Mouse (Mus musculus) T-helper 17 cell (primary cell): ENCODE data around the gene Apof.

Experiments used
- in situ Hi-C, 2 experiments: fragments of 300-600 bp; cut with MboI, MseI; formaldehyde crosslinking; loops; 1 replicate in 1 of 2; 2 replicates in 1 of 2; pipeline ENCODE4 v1.15.1; 2025; ENCODE audit warnings: high pct_unique_total_duplicates in 2 of 2

Gene Apof

DNA sequence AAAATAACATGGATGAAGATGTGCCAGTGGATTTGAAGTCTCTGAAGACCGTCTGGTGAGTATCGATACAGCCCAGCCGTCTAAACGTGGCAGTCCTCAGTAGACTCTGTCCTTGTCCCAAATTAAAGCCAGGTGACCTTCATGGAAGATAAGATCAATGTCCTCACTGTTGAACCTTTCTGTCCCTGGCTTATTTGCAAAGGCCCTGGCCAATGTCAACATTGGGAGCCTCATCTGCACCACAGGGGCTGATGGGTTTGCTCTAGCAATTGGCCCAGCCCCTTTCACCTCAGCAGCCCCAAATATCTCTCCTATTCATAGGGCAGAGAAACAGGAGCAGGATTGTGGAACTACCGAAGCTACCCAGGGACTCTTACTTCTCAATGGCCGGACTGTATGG is at the start of gene Apof:
TSS of gene Apof (plus strand) at position 301 of the 400 bp plus-strand sequence.
- in situ Hi-C loops: no loop called here

DNA sequence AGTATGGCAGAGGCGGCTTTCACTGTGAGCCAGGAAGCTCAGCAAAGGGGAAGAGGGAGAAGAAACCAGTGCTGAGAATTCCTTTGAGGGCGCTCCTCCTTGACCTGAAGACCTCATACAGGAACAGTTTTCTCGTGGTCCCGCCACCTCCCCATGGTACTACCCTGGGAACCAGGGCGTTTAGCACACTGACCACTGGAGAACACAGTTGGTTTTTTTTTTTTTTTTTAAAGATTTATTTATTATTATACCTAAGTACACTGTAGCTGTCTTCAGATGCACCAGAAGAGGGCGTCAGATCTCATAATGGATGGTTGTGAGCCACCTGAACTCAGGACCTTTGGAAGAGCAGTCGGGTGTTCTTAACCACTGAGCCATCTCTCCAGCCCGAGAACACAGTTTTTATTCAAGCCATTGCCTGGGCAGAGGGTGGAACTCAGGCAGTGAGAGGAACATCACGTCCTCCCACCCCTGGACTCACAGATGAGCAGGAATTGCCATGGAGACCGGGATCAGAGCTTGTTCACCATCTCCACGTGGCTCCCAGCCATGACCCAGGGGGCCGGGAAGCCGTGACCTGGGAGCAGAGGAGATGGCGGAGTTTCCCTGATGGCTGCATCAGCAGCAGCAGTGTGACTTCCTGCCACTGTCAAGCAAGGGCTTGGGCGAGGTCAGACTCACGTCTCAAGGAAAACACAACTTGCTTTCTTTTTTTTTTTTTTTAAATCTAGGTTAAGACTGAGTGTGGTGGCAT is 46.8 kb upstream of the Apof start:
- in situ Hi-C loops: no loop called here

DNA sequence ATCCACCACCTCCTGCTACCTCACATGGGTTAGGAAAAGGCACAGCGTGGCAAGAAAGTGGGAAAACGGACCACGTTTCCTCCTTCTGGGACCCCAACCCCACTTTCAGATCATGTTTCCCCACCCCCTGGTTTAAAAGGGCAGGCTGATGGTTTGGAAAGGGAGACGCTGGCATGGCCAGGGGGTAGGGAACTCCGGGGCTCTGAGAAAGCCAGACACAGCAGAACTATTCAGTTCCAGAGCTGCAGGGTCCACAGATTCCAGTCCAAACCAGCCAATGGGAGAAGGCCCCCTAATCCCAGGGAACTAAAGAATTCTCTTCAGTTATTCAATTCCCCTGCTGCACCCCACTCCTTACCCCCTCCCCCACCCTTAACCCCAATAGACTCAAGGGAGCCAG is 43.4 kb upstream of the Apof start:
- in situ Hi-C loops: no loop called here

DNA sequence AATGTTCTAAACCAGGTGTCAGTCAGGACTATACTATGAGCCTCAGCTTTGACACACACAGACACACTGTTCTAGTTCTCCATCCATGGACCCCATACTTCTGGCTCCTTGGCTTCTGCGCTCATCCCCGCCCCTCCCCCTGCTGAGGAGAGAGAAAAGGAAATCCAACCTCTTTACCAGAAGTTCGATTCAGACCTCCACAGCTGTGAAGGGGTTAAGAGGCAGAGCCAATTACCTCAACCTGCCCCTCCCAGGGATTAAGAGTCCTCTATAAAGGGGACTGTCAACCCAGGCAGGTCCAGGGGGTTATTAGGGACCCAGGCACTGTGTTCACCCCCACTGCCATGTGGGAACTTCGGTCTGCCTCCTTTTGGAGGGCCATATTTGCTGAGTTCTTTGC is 42.9 kb upstream of the Apof start, which contains the start of gene Mip:
TSS of gene Mip (plus strand) at position 301 of the 400 bp plus-strand sequence.
- in situ Hi-C loops: no loop called here

DNA sequence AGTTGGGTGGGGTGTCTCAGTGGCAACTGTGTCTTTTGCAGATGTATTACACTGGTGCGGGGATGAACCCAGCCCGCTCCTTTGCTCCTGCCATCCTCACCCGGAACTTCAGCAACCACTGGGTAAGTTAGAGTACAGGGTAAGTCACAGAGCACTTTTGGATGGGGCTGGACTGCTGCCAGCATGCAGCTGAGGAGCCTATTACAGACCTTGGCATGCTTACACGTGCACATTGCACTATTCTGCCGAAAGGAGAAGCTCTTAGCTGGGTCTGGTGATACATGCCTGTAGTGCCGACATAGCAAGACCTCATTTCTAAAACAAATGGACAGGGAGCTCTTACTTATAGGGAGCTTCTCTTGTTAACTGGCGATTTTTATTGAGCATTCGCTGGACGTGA is 40.9 kb upstream of the Apof start:
- in situ Hi-C loops: no loop called here

DNA sequence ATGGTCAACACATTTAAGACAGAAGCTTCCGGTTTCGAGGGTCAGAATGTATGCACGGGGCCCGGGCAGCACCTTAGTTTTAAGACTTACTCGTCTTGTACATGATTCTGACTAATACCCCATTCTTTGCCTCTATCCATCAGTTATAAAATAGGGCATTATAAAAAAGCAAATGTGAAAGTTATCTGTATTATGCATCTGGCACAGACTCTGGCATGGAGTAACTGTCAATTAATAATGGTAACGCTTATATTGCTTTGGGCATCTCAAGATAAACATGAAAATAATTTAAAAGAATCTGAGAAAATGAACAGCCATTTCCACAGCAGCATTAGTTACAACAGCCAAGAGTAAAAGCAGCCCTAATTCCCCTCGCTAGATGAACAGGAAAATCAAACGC is 40.5 kb upstream of the Apof start:
- in situ Hi-C loops: no loop called here

DNA sequence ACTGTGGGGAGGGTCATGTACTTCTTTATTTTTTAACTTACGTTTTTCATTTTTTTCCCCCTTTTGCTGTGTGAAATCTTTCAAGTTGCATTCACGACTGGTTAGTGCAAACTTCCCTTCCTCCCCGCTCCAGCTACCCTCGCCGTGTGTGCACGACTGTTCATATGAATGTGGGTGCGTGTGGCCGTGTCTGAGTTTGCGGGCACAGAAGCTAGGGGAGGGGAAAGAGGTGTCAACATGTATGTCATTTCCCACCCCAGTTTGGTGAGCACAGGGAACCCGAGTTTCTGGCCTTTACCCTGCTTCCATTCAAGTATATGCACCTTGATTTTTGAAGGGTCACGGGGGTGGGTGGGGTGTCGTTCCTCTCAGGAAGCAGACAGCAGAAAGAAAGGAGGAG is 37.9 kb upstream of the Apof start:
- in situ Hi-C loops: no loop called here

DNA sequence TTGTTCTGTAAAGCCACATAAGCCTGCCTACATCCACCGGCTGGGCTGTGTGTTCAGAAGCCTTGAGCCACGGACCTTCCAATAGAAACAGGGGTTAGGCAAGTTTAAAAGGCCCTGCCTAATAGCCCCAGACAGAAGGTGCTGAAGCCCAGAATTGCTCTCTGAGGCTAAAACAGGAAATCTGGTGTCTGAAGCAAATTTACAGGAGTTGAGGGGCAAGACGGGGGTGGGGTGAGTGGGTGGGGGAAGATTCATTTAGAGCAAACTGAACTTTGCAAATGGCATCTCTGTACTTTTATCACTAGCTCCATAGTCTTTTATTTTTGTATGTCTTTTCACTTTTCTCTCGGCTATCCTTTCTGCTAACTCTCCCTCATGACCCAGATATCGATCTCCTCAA is 37.3 kb upstream of the Apof start:
- in situ Hi-C loops: no loop called here

DNA sequence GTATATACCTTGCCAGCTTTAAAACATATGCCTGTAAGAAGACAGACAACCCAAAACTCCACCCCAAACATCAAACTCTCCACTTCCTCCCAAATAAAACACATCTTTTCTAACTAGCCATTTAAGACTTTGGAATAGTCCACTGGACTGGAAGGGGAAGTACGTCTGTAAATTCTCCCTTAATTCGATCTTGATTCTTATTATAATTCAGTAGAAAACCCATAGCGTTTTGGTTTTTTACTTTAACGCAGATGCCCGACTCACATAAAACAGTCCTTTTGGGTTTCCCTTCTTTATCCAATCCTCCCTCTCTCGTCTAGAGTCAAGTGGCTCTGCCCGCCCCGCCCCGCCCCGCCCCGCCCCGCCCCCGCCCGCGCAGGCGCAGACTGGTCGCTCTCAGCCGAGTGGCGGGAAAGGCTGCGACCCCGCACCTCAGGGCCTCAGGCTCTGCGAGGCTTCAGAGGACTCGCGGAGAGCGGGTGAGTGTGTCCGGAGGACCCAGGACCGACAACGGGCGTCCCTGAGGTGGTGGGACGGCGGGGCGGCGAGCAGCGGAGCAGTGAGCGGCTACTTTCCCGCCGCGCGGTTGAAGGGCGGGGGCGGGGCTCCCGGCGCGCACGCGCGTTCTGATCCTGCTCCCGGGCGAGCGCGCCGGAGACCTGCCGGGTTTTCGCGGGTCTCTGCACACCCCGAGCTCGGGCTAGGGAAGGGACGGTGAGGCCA is 36.6 kb upstream of the Apof start, which contains the start of gene Timeless:
TSS of gene Timeless (plus strand) at position 369 of the 723 bp plus-strand sequence.
- in situ Hi-C loops: no loop called here

DNA sequence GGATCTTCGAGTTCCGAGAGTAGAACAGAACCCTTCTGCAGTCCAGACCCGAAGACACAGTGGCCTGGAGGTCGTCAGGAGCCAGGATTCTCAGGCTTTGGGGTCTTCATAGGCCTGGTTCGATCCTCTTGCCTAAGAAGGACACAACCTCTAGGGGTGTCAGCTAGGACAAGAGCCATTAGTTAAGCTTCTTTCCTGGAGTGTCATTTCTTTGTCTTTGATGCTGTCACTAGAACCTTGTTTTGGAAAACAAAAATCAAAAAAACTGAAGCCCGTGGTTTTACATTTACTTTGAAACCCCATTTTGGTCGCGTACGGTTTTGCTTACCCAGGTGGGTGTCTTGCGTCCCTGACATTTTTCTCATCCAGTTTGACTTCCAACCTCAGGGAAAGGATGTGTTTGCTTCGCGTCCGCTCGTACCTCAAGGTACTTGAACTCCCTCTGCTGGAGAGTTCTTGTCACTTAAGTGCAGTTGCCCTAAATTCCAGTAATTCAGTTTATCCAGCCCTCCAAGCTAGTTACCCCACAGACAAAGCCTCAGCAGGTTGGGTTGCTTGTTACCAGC is 36.0 kb upstream of the Apof start:
- in situ Hi-C loops: no loop called here

DNA sequence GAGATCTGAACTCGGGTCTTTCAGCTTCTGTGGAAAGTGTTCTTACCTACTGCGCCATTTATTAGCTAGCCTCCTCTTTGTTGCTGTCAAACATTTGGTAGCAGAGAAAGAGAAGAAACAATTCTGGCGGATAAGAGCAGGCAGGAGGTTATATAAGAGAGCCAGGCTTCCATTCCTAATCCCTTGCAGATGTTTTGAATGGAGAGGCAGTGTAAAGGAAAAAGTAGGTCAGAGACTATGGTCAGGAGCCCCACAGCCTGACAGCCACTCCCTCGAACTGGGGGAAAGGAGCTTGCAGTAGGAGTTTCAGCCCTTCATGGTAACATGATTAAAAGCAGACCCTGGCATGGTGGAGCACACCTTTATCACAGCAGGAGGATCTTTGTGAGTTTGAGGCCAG is 32.1 kb upstream of the Apof start:
- in situ Hi-C loops: no loop called here

DNA sequence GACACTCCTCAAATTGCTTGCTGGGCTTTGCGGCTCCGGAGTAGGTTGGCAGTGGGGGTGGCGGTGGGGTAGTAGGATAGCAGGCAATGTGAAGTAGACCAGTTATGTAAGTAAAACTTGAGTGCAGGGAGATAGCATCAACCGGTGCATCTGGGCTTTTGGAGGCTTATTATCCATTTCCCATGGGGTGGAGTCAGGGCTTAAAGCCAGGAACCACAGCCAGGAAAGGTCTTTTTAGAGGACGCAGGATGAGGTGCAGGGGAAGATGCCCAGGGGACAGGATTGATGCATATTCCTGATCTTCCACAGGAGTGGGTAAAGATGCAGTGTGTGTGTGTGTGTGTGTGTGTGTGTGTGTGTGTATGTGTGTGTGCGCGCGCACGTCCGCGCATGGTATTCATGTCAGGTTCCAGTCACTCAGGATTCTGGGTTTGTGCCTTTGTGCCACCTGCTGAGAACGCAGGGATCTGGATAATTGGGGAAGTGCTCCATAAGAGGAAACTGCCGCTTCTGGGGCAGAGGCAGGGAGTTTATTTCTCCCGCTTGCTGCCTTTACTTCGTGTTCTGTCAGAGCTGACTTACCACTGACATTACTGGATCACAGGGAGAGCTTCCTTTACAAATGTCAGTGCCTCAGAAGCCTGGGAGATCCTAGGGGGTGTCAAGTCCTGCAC is 30.5 kb upstream of the Apof start:
- in situ Hi-C loops: no loop called here

DNA sequence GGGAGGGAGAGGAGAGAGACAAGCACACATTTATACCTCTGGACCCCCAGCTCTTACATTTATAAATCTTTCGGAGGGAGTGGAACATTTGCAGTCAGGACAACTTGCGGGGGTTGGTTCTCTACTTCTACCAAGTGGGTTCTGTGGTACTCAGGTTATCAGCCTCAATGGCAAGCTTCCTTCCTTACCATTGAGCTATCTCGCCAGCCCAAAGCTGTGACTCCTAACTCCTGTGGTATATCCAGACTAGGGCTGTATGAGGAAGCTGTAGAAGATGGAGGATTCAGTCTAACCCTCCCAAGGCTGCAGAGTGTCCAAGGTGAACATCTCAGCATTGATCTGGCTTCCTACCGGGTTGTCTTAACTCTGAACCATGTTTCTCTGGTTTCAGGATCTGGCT is 29.3 kb upstream of the Apof start:
- in situ Hi-C loops: no loop called here

DNA sequence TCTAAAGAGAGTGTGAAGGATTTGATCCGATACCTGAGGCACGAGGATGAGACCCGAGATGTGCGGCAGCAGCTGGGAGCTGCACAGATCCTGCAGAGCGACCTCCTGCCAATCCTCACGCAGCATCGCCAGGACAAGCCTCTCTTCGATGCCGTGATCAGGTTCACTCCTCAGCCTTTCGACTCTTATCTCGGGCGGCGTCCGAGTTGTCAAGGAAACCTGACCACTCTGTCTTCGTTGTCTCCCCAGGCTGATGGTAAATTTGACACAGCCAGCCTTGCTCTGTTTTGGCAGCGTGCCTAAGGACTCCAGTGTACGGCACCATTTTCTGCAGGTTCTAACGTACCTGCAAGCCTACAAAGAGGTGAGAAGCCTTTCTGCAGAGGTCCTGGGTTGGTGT is 28.3 kb upstream of the Apof start:
- in situ Hi-C loops: loop anchor here in 1 of 2 experiments (5.0 kb wide), 1 partner anchor 98 kb away; no protein-coding TSS in a partner anchor

DNA sequence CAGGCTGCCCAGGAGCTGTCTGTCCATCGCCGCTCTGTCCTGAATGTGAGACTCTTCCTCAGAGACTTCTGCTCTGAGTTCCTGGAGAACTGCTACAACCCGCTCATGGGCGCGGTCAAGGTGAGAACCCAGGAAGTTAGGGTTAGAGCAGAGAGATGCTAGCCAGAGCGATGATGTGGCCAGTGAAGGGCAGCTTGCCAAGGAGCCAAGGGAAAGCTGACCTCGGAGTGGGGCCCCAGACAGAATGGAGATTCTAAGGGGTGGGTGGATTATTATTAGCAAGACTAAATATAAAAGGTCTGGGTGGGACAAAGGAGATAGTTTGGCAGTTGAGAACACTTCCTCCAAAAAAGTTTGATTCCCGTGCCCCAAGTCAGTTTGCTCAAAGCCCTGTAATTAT is 25.2 kb upstream of the Apof start:
- in situ Hi-C loops: loop anchor here in 1 of 2 experiments (5.0 kb wide), 1 partner anchor 101 kb away; no protein-coding TSS in a partner anchor

DNA sequence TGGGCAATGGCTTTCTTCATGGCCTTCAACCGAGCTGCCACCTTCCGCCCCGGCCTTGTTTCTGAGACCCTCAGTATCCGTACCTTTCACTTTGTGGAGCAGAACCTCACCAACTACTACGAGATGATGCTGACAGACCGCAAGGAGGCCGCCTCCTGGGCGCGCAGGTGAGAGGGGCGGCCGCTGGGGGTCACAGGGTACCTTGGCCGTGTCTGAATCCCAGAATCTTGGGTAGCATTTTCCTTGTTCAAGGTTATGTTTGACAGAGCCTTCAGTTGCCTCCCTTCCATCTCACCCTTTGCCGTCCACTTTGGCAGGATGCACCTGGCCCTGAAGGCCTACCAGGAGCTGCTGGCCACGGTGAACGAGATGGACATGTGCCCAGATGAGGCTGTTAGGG is 24.4 kb upstream of the Apof start:
- in situ Hi-C loops: loop anchor here in 1 of 2 experiments (5.0 kb wide), 1 partner anchor 102 kb away; no protein-coding TSS in a partner anchor

DNA sequence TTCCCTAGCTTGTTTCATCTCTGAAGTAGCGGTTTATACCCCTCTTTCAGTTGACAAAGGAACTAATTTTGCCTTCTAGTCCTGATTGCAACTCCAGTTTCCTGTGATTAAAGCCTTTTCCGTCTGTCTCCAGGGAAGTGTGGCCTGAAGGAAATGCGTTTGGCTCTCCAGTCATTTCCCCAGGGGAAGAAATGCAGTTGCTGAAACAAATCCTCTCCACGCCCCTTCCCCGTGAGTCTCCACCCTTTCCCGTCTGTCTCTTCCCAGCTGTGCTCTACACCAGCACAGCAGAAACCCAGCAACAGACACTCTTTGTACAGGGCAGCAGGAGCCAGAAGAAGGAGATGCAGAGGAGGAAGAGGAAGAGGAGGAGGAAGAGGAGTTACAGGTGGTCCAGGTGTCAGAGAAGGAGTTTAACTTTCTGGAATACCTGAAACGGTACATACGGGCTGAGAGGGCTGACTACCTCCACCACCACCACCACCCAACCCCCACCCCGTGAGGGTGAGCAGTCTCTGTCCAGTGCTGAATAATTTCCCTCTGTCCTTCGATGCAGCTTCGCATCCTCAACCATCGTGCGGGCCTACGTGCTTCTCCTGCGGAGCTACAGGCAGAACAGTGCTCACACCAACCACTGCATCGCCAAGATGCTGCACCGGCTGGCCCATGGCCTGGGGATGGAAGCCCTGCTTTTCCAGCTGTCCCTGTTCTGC is 21.3 kb upstream of the Apof start:
- in situ Hi-C loops: no loop called here

DNA sequence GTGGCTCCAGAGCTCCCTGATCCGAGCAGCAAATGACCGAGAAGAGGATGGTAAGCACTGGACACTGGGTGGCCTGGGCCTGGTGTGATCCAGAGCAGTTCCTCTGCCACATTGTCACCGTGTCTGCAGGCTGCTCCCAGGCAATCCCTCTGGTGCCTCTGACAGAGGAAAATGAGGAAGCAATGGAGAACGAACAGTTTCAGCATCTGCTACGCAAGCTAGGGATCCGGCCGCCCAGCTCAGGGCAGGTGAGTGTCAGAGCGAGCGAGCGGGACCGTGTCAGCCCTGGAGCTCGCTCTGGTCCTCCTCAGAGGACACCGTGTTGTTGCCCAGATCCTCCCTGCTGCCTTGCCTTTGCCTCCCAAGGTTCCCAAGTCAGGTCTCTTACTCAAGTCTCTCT is 17.9 kb upstream of the Apof start:
- in situ Hi-C loops: loop anchor here in 1 of 2 experiments (5.0 kb wide), 1 partner anchor 133 kb away; no protein-coding TSS in a partner anchor

DNA sequence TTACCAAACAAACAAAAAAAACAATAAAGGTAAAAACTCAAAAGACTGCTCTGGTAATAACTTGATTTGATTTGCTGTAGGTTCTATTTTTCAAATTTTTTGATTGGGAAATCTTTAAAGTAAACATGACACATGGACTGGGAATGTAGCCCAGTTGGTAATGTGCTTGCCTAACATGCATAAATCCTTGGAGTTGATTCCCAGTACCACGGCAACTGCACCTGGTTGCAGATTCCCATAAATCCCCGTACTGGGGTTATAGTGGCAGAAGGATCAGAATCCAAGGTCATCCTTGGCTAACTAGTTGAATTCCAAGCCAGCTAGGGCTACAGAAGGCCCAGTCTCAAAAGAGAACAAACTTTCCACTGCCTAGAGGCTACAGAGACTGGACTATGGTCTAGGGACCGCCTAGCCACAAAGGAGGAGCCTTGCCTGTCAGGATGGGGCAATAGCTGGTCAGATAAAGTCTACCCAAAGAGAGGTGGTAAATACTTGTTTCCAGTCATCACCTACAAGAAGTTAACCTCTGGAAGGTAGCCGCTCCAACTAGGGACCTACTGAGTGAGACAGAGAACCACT is 14.7 kb upstream of the Apof start, which contains the start of gene Apon:
TSS of gene Apon (plus strand) at position 420 of the 579 bp plus-strand sequence.
- in situ Hi-C loops: loop anchor here in 1 of 2 experiments (5.0 kb wide), 1 partner anchor 136 kb away; no protein-coding TSS in a partner anchor

DNA sequence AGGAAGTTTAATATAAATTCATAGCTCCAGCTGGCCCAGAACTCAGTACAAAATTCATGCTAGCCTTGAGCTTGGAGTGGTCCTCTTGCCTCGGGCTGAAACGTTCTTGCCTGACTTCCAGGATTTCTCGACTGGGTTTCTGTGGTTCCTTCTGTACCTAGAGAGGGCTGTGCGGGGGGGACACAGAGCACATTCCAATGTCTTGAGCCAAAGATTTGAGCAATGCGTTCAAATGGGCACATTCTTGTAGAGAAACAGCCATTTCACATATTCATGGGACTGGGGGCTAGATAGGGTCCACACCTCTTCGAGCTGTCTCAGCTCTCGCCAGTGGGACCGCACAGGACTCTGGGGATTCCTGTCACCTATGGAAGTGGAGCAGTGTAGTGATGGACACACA is 12.5 kb upstream of the Apof start:
- in situ Hi-C loops: no loop called here

DNA sequence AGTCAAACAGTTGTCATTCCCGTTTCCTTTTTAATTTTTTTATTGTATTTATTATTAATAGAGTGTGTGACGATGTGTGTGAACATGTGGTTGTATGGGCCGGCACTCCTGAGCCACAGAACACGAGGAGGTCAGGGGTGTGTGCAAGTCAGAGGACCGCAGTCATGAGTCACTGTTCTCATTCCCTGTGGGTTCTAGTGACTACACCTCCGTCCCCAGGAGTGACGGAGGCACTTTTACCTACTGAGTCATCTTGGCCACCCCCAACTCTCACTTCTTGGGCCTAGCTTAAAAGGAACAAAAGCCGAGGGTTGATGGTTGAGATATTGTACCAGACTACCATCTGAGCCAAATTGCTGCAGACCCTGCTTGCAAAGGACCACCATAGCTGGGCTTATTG is 12.1 kb upstream of the Apof start:
- in situ Hi-C loops: no loop called here
